Mouse (Mus musculus): ENCODE results near the gene Pyroxd1. TPM values are rescaled to one million over a fixed set of nuclear protein-coding genes. Genes with fewer than 3 reads are reported as not detected.
A peak's percentile ranks its signal among the peaks of the same experiment; 100 is the strongest.

Gene Pyroxd1
- total and polyA plus RNA-seq, 3 experiments = 6.5 to 7.5 TPM; not detected in 1

DNA sequence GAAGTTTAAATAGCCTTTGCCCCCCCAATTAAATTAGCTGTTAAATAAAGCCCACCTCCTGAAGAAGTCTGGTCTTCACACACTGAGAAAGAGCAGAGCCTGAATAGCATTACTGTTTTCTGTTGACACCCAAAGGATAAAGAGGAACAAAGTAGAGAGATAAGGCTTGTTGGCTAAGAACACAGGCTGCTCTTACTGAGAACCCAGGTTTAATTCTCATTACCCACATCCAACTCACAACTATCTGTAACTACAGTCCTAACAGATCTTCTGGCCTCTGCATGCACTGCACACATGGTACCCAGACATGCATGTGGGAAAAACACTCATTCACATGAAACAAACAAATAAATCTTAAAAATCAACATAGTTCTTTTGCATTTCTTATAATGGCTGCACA, 28.3 kb upstream of the Pyroxd1 start:
- H3K9ac ChIP-seq (ENCODE audit: control insufficient read depth, low read depth, low read length, poor library complexity, severe bottlenecking) = no peak overlapping the region
- no peaks in the 10 kb centered on the region for H3K9me3 ChIP-seq (replicated peaks; ENCODE audit: insufficient read depth, low read length)
- H3K27ac ChIP-seq (ENCODE audit: control insufficient read depth, low read depth, low read length) = peak overlapping the region; percentile 34; the same call in 1 of the 2 replicates
- H3K36me3 ChIP-seq (ENCODE audit: control insufficient read depth in 1 of 2, insufficient read depth in 2 of 2, low read length in 2 of 2) = peaks cover 0 to 4% of the 10 kb centered on the region in 2 experiments; a peak in 2 of 4 replicates
- H3K79me2 ChIP-seq (ENCODE audit: control insufficient read depth, insufficient read depth, low read length, poor library complexity) = no peaks in the 10 kb centered on the region
- H3K4me1 ChIP-seq (ENCODE audit: control insufficient read depth in 1 of 2, insufficient read depth in 2 of 2, low read length in 2 of 2) = peaks cover 0 to 2% of the 10 kb centered on the region in 2 experiments; a peak in 2 of 4 replicates
- no peaks in the 10 kb centered on the region for H3K27me3 ChIP-seq (ENCODE audit: control insufficient read depth in 1 of 2, insufficient read depth in 2 of 2, low read length in 2 of 2)
- H3K4me3 ChIP-seq (ENCODE audit: control insufficient read depth in 1 of 2, insufficient read depth in 1 of 2, low read depth in 2 of 2, low read length in 2 of 2) = no peak overlapping the region
- DNase-seq (ENCODE audit: low read depth, low spot score) = peak; percentile 48
- TF ChIP-seq USF2 (IDR thresholded peaks at IDR 0.05; ENCODE audit: borderline replicate concordance in 1 of 2, insufficient read depth in 1 of 2, low read depth in 1 of 2, low read length in 2 of 2) (no peak), POLR2A (IDR thresholded peaks at IDR 0.05; ENCODE audit: control insufficient read depth in 1 of 2, insufficient read depth in 1 of 2, low read depth in 1 of 2, low read length in 2 of 2, poor library complexity in 1 of 2) (no peak), SMC3 (IDR thresholded peaks at IDR 0.05; ENCODE audit: low read depth, low read length) (no peak), CHD1 (IDR thresholded peaks at IDR 0.05; ENCODE audit: low read depth, low read length) (no peak), CTCF (IDR thresholded peaks at IDR 0.05 in 2 of 3, conservative IDR thresholded peaks at IDR 0.05 in 1 of 3; ENCODE audit: control insufficient read depth in 1 of 3, insufficient read depth in 1 of 3, low read depth in 2 of 3, low read length in 3 of 3, poor library complexity in 1 of 3, severe bottlenecking in 1 of 3) (no peak), ZC3H11A (IDR thresholded peaks at IDR 0.05; ENCODE audit: low read depth, low read length) (no peak), MEF2A (IDR thresholded peaks at IDR 0.05; ENCODE audit: extremely low read depth, insufficient replicate concordance, low read depth, low read length, poor library complexity, severe bottlenecking) (no peak), USF1 (IDR thresholded peaks at IDR 0.05; ENCODE audit: low read depth, low read length) (no peak), POLR2AphosphoS2 (IDR thresholded peaks at IDR 0.05; ENCODE audit: low read length) (no peak), TCF12 (IDR thresholded peaks at IDR 0.05; ENCODE audit: low read depth, low read length) (0 out of 2 replicates have a peak, but pooled peaks have one; percentile 33), ETS1 (IDR thresholded peaks at IDR 0.05; ENCODE audit: low read depth, low read length) (0 out of 2 replicates have a peak, but pooled peaks have one; percentile 34), ELF1 (IDR thresholded peaks at IDR 0.05; ENCODE audit: low read depth, low read length) (no peak), NELFE (IDR thresholded peaks at IDR 0.05; ENCODE audit: low read depth, low read length) (no peak), MYB (IDR thresholded peaks at IDR 0.05; ENCODE audit: low read depth, low read length) (no peak), E2F4 (IDR thresholded peaks at IDR 0.05; ENCODE audit: borderline replicate concordance, low read depth, low read length) (no peak), EP300 (IDR thresholded peaks at IDR 0.05; ENCODE audit: low read depth in 1 of 2, low read length in 2 of 2) (peak; percentile 33 to 59; a peak in 2 of 4 replicates), UBTF (IDR thresholded peaks at IDR 0.05; ENCODE audit: borderline replicate concordance, insufficient read depth, low read depth, low read length) (no peak), KAT2A (conservative IDR thresholded peaks at IDR 0.05; ENCODE audit: low read depth, low read length) (no peak), MAZ (IDR thresholded peaks at IDR 0.05; ENCODE audit: low read depth, low read length) (no peak), BHLHE40 (IDR thresholded peaks at IDR 0.05; ENCODE audit: borderline replicate concordance, low read depth, low read length) (no peak), JUND (IDR thresholded peaks at IDR 0.05; ENCODE audit: low read depth, low read length) (no peak), RCOR1 (IDR thresholded peaks at IDR 0.05; ENCODE audit: low read depth, low read length) (peak; percentile 55; the same call in 1 of the 2 replicates), TBP (IDR thresholded peaks at IDR 0.05; ENCODE audit: low read depth, low read length) (no peak), NRF1 (IDR thresholded peaks at IDR 0.05; ENCODE audit: insufficient read depth, low read depth, low read length, poor library complexity, severe bottlenecking) (no peak), TAL1 (IDR thresholded peaks at IDR 0.05; ENCODE audit: low read length) (no peak), MYC (IDR thresholded peaks at IDR 0.05; ENCODE audit: low read depth, low read length) (no peak), SIN3A (IDR thresholded peaks at IDR 0.05; ENCODE audit: low read length) (0 out of 2 replicates have a peak, but pooled peaks have one; percentile 19), MAX (IDR thresholded peaks at IDR 0.05; ENCODE audit: low read length) (no peak; the same call in 1 of the 2 replicates), CHD2 (IDR thresholded peaks at IDR 0.05; ENCODE audit: low read length) (no peak), ZMIZ1 (IDR thresholded peaks at IDR 0.05; ENCODE audit: low read depth, low read length) (no peak), MXI1 (IDR thresholded peaks at IDR 0.05; ENCODE audit: low read depth, low read length) (no peak), ZKSCAN1 (IDR thresholded peaks at IDR 0.05; ENCODE audit: low read depth, low read length) (no peak), ZNF384 (IDR thresholded peaks at IDR 0.05; ENCODE audit: low read depth, low read length) (no peak), POLR2AphosphoS5 (IDR thresholded peaks at IDR 0.05; ENCODE audit: borderline replicate concordance, low read depth, low read length) (no peak), RAD21 (IDR thresholded peaks at IDR 0.05; ENCODE audit: low read depth, low read length) (no peak), HCFC1 (IDR thresholded peaks at IDR 0.05; ENCODE audit: low read depth, low read length) (no peak), MAFK (IDR thresholded peaks at IDR 0.05; ENCODE audit: borderline replicate concordance, low read depth, low read length) (no peak), GATA1 (IDR thresholded peaks at IDR 0.05; ENCODE audit: low read depth, low read length) (peak; percentile 51)

Data from MEL (cell line).